Mouse (Mus musculus) liver, embryonic 12.5 days (tissue): ENCODE data around the gene Nabp2. TPM values are rescaled to one million over a fixed set of nuclear protein-coding genes. Genes with fewer than 3 reads are reported as not detected.
A peak's percentile ranks its signal among the peaks of the same experiment; 100 is the strongest.

Experiments used
- ATAC-seq: fragments of 200-750 bp; cut with Nextera tagmentation; 2 replicates; pipeline ENCODE4 v1.8.0; 2017; ENCODE audit warnings: moderate number of reproducible peaks, mild to moderate bottlenecking, moderate library complexity
- H3K27ac ChIP-seq: fragments of 300-500 bp; sonication (generic); 2 replicates; pipeline ENCODE4 v1.5.1; 2016; ENCODE audit warnings: mild to moderate bottlenecking
- H3K27me3 ChIP-seq: fragments of 300-500 bp; sonication (generic); replicated peaks from 2 replicates; pipeline ENCODE4 v1.6.1; 2016; ENCODE audit warnings: mild to moderate bottlenecking, moderate library complexity
- H3K36me3 ChIP-seq: fragments of 300-500 bp; sonication (generic); 2 replicates; pipeline ENCODE4 v1.6.1; 2016; ENCODE audit warnings: mild to moderate bottlenecking, moderate library complexity
- H3K4me1 ChIP-seq: fragments of 300-500 bp; sonication (generic); 2 replicates; pipeline ENCODE4 v1.6.1; 2016
- H3K4me2 ChIP-seq: fragments of 300-500 bp; sonication (generic); 2 replicates; pipeline ENCODE4 v1.6.1; 2016; ENCODE audit warnings: mild to moderate bottlenecking, moderate library complexity
- H3K4me3 ChIP-seq: fragments of 300-500 bp; sonication (generic); 2 replicates; pipeline ENCODE4 v1.5.1; 2016; ENCODE audit warnings: mild to moderate bottlenecking, moderate library complexity
- H3K9ac ChIP-seq: fragments of 300-500 bp; sonication (generic); 2 replicates; pipeline ENCODE4 v1.6.1; 2016; ENCODE audit warnings: mild to moderate bottlenecking, moderate library complexity
- H3K9me3 ChIP-seq: fragments of 300-500 bp; sonication (generic); replicated peaks from 2 replicates; pipeline ENCODE4 v1.6.1; 2016; ENCODE audit warnings: mild to moderate bottlenecking, moderate library complexity
- WGBS: fragments of 180-500 bp; shearing (Covaris S2); methylation state at CpG from one replicate; pipeline ENCODE4 v1.1.7; 2016; ENCODE audit not compliant: insufficient replicate concordance; 5-methylcytosine and 5-hydroxymethylcytosine counted together
- polyA plus RNA-seq: library from polyadenylated mRNA; unstranded; fragments of >200 nt; fragmentation: Nextera tagmentation; extraction: Ambion mirVana; gene quantifications from 2 replicates; pipeline ENCODE4 v1.2.1, GENCODE M21; 2016

Nabp2 gene
- polyA plus RNA-seq: 64.1 and 66.1 TPM in 2 replicates

DNA sequence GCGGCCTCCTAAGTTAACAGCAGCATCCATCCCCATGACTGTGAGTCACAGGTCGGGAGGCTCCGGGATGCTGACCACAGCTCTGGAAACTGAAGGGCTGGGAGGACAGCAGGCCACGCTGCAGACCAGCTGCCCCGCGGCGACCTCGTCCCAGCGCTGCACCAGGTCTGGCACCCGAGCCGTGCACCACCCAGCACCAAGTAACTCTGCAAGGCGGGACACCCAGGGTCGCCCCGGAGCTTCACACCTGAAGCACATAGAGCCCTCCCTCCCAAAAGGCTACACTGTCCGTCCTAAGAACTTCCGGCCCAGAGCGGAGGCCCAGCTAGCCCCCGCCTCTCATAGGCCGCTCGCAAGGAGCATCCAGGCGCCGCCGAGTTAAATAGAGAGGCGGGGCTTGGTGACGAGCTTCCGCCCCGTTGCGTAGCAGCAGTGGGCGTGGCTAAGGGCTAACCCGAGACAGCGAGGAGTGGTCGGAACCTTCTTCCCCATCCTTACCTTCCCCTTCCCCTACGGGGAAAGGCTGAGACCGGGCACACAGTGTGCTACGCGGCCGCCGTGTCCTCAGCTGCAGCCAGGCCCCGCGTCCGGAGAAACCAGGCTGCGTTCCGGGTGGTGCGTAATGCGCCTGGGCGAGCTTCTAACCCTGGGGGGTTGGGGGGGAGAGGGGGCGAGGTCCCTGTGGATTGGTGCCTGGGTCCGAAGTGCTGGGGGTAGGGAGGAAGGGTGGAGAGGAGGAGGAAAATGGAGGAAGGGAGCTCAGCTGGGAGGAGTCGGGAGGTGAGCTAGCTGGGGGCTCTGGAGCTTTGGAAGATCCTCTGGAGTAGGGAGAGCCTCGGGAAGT is at the start of gene Nabp2, which contains the start of gene Rnf41:
Gene Nabp2, minus strand, starts transcription at position 282 of the 844 bp plus-strand sequence.
Gene Rnf41, plus strand, starts transcription at position 447 of the 844 bp plus-strand sequence.
- peak within 1 kb of the TSS; percentile 97 for H3K4me2 ChIP-seq
- H3K36me3 ChIP-seq: peaks cover 46% of the 10 kb centered on the region
- H3K4me3 ChIP-seq: peak within 1 kb of the TSS; percentile 98
- WGBS: under 1% methylated on average over 50 of the region's 50 CpGs
- peak within 1 kb of the TSS; percentile 95 for H3K9ac ChIP-seq
- peak within 1 kb of the TSS; percentile 88 for H3K27ac ChIP-seq
- H3K9me3 ChIP-seq: no peaks in the 10 kb centered on the region
- peaks cover 68% of the 10 kb centered on the region for H3K4me1 ChIP-seq
- peak; percentile 85 for ATAC-seq
- no peaks in the 10 kb centered on the region for H3K27me3 ChIP-seq

DNA sequence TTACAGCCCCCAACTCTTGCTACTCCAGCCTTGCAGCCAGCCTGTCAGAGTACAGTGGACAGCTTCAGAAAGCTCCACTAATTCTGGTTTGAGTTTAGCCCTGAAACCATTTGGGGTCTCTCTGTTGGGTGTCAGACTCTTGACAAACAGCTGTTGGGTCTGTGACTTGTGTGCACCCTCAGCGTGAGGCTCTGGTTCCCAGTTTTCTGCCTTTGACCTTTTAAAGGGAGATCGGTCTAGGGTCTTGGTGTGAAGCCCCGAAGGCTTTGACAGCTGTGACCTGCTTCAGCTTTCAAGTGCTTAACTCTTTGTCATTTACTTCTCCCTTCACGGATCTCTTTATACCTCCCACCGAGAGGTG is 49.0 kb upstream of the Nabp2 start:
- peak overlapping the region; percentile 89 for H3K4me2 ChIP-seq
- H3K9ac ChIP-seq: peak overlapping the region; percentile 97
- H3K36me3 ChIP-seq: peaks cover 44% of the 10 kb centered on the region
- WGBS: 31% methylated on average over 5 of the region's 5 CpGs
- H3K9me3 ChIP-seq: no peaks in the 10 kb centered on the region
- H3K4me1 ChIP-seq: peaks cover 26% of the 10 kb centered on the region
- H3K4me3 ChIP-seq: peak overlapping the region; percentile 97
- H3K27me3 ChIP-seq: no peaks in the 10 kb centered on the region
- peak overlapping the region; percentile 97 for H3K27ac ChIP-seq
- no peak for ATAC-seq

DNA sequence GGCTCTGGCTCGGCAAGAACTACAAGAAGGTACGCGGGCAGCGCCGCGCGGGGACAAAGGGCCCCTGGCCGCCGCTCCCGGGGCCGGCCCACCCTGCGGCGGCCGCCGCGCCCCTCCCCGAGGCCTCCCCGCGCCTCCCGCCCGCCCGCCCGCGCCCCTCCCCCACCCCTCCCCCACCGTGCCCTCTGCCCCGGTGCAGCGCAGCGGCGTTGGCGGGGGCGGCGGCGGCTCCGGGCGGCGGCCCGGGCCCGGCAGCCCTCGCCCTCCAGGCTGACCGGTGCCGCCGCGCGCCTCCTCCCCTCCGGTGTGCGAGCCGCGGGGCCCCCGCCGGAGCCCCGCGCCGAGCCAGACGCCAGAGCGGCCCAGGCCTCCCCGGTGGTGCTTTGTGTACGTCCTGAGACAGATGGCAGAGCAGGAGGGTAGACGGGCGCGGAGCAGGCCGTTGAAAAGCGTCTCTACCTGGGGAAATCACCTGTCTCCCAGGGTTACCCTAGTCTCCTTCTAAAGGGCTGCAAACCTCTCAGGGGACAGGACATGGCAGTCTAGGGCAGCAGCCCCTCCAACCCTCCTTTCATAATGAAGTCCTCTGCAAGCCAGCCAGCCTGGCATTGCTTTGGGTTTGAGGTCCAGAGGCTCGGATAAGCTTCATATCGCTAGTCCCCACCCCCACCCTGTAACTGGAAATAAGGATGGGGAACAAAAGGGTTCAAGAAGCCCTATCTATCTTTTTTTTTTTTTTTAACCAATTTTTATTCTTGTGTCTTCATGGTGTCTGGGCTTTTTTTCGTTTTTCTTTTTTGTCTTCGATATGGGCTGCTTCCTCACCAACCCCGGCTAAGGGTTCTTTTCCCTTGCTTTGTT is 48.3 kb upstream of the Nabp2 start:
- H3K4me1 ChIP-seq: peaks cover 26% of the 10 kb centered on the region
- ATAC-seq: peak; percentile 82
- H3K9ac ChIP-seq: peak overlapping the region; percentile 97
- H3K27me3 ChIP-seq: no peaks in the 10 kb centered on the region
- 1% methylated on average over 54 of the region's 67 CpGs for WGBS
- H3K36me3 ChIP-seq: peaks cover 38% of the 10 kb centered on the region
- peak overlapping the region; percentile 97 for H3K27ac ChIP-seq
- H3K4me2 ChIP-seq: peak overlapping the region; percentile 89
- no peaks in the 10 kb centered on the region for H3K9me3 ChIP-seq
- H3K4me3 ChIP-seq: peak overlapping the region; percentile 97

DNA sequence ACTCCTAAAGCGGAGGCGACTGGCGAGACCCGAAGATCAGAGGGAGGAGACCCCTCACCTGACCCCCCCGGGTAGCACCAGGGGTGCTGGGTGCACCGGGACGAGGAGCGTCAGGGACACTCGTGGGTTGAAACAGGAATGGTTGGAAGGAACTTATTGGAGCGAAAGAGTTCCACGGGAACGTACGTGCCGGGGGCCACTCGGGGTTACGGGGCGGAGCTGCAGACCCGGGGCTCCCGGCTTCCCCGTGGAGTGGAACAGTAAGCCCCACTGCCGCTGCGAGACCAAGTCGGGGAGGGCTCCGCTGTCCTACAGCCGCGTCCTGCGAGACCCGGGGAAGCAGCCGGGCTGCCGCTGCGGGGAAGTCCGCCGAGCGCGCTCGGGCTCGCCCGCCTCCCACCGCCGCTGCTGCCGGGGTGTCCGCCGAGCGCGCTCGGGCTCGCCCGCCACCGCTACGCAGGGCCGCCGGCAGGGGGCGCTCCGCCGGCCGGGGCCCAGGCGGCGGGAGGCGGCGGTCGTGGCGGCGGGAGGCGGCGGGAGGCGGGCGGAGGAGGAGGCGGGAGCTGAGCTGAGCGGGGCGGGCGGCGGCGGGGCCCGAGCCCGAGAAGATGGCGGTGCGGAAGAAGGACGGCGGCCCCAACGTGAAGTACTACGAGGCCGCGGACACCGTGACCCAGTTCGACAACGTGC is 47.6 kb upstream of the Nabp2 start, which contains the start of gene Smarcc2:
Gene Smarcc2, plus strand, starts transcription at position 530 of the 690 bp plus-strand sequence.
- ATAC-seq: peak; percentile 85
- Histone ChIP-seq H3K27ac (peak within 1 kb of the TSS; percentile 97), H3K4me2 (peak within 1 kb of the TSS; percentile 93), H3K9ac (peak within 1 kb of the TSS; percentile 97), H3K4me1 (peaks cover 26% of the 10 kb centered on the region), H3K4me3 (peak within 1 kb of the TSS; percentile 97), H3K9me3 (no peaks in the 10 kb centered on the region), H3K36me3 (peaks cover 30% of the 10 kb centered on the region), H3K27me3 (no peaks in the 10 kb centered on the region)
- WGBS: 2% methylated on average over 81 of the region's 86 CpGs

DNA sequence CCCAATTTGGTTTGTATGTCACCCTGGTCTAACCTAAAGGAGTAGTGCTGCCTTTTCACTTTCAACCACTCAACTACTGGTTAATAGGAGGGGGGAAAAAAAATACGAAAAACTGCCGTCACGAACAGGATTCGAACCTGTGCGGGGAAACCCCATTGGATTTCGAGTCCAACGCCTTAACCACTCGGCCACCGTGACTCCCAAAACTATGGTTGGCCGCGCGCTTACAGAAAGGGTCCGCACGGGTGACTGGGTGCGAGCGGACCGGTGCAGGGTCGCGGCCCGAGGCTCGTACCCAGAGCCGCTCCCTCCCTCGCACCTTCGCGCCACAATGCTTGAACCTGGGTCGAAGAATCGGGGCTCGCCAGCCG is 47.0 kb upstream of the Nabp2 start:
- peak; percentile 59 for ATAC-seq
- Histone ChIP-seq H3K4me2 (peak overlapping the region; percentile 93), H3K36me3 (peaks cover 24% of the 10 kb centered on the region), H3K9ac (peak overlapping the region; percentile 97), H3K9me3 (no peaks in the 10 kb centered on the region), H3K4me3 (peak overlapping the region; percentile 97), H3K4me1 (peaks cover 26% of the 10 kb centered on the region), H3K27me3 (no peaks in the 10 kb centered on the region), H3K27ac (peak overlapping the region; percentile 97)
- WGBS: under 1% methylated on average over 29 of the region's 29 CpGs

DNA sequence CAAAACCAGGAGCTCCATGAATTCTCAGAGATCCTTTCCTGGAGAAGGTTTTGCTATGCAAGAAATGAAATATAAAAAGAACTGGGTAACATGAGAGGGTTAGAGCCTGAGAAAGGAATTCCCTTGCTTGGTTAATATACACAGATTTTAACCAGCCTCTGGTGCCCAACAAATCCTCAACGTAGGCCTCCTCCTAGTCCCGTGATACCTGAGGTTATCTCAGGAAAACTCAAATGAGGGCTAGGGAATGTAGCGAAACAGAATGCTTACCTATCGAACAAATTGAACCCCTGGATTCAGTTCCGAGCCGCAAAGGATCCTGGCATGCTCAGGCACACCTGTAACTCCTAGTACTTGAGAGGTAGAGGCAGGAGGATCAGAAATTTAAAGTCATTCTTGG is 46.4 kb upstream of the Nabp2 start:
- no peaks in the 10 kb centered on the region for H3K27me3 ChIP-seq
- ATAC-seq: no peak
- peaks cover 18% of the 10 kb centered on the region for H3K36me3 ChIP-seq
- peak overlapping the region; percentile 93; the same call in 1 of the 2 replicates for H3K4me2 ChIP-seq
- H3K4me3 ChIP-seq: no peak overlapping the region
- no peak overlapping the region for H3K27ac ChIP-seq
- peaks cover 26% of the 10 kb centered on the region for H3K4me1 ChIP-seq
- H3K9ac ChIP-seq: no peak overlapping the region
- WGBS: 83% methylated on average over 6 of the region's 6 CpGs
- no peaks in the 10 kb centered on the region for H3K9me3 ChIP-seq

DNA sequence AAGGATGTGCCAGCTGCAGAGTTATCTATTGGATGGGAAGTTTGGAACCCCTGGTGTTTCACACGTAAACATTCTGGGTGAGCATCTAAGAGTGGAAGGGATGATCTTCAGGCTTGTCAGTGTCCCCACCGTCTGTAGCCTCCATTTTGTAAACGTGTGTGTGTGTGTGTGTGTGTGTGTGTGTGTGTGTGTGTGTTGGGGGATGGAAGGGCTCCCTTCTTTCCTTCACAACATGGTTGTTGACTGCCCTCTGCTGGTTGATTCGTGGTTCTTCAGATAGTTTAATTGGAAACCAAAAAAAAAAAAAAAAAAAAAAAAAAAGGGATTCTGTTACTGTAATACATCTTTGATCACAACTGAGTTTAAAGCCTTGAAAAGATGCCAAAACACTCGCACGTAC is 44.0 kb upstream of the Nabp2 start:
- WGBS: 4% methylated on average over 6 of the region's 6 CpGs
- Histone ChIP-seq H3K4me1 (peaks cover 16% of the 10 kb centered on the region), H3K4me2 (peak overlapping the region; percentile 41), H3K27ac (no peak overlapping the region), H3K9ac (no peak overlapping the region), H3K9me3 (no peaks in the 10 kb centered on the region), H3K4me3 (no peak overlapping the region), H3K27me3 (no peaks in the 10 kb centered on the region; the same call in 1 of the 2 replicates), H3K36me3 (no peaks in the 10 kb centered on the region)
- ATAC-seq: no peak

DNA sequence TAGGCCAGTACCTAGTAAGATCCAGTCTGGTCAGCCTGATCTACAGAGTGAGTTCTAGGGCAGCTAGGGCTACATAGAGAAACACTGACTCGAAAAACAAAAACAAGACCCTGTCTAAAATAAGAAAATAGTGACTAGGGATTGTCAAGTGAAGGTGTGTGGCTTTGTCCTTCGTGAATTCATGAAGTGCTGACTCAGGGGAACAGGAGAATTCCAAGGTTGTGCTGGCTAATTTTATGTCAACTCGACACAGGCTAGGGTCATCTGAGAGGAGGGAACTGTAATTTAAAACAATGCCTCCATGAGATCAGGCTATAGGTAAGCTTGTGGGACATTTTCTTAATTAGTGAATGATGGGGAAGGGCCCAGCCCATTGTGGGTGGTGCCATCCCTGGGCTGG is 43.2 kb upstream of the Nabp2 start:
- ATAC-seq: no peak
- H3K4me2 ChIP-seq: no peak overlapping the region
- no peaks in the 10 kb centered on the region; the same call in 1 of the 2 replicates for H3K27me3 ChIP-seq
- 60% methylated on average over 3 of the region's 3 CpGs for WGBS
- H3K27ac ChIP-seq: no peak overlapping the region
- H3K4me3 ChIP-seq: no peak overlapping the region
- no peak overlapping the region for H3K9ac ChIP-seq
- H3K9me3 ChIP-seq: no peaks in the 10 kb centered on the region
- no peaks in the 10 kb centered on the region for H3K36me3 ChIP-seq
- H3K4me1 ChIP-seq: peaks cover 13% of the 10 kb centered on the region; the same call in 1 of the 2 replicates

DNA sequence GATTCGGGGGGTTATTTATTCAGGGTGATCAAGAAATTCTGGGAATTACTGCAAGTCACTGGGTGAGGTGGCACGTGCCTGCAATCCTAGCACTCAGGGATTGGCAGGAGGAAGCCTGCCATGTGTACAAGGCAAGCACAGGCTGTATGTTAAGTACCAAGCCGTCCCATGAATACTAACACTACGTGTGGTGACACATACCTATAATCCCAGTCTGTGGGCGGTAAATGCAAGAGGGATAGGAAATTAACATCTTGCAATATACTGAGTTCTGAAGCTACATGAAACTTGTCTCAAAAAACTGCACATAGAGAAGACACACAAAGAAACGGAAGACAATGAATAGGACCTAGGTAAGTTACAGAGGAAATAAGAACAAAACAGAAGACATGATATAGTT is 39.7 kb upstream of the Nabp2 start:
- ATAC-seq: no peak
- Histone ChIP-seq H3K27me3 (no peaks in the 10 kb centered on the region; the same call in 1 of the 2 replicates), H3K4me3 (no peak overlapping the region), H3K4me1 (peaks cover 3% of the 10 kb centered on the region; the same call in 1 of the 2 replicates), H3K36me3 (no peaks in the 10 kb centered on the region), H3K9me3 (no peaks in the 10 kb centered on the region), H3K27ac (no peak overlapping the region), H3K9ac (no peak overlapping the region), H3K4me2 (no peak overlapping the region)
- WGBS: 67% methylated on average over 6 of the region's 6 CpGs

DNA sequence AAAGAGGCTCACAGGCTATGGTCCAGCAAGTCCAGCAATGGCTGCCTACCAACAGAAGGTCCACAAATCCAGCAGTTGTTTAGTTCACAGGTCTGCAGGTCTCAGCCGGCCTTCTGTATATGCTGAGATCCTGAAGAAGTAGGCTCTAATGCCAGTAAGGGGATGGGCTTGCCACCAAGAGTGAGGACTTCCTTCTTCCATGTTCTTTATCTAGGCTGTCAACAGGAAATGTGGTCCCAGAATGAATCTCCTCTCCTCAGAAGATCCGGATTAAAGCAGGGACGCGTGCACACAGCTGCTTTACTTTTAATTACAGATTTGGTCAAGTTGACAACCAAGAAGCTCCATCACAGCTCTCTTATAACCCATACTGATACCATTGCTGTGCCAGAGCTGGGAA is 34.1 kb upstream of the Nabp2 start:
- ATAC-seq: no peak
- 21% methylated on average over 4 of the region's 4 CpGs for WGBS

DNA sequence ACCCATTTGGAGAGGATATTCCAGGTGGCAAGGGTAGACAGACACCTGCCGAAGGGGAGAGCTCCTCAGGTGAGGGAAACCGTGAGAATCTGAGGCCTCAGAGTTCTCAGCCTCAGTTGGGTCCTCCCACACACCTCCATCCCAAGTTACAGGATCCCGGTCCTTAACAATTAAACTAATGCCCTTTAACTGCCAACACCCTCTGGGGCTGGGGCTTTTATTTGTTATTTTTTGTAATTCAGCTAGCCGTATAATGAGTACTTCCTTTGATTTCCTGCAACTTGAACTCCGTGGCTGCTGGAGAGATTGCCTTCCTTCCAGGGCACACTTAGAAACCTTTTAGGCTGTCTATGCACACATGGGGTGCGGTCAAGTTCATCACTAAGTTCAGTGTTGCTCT is 33.1 kb upstream of the Nabp2 start:
- Histone ChIP-seq H3K36me3 (peaks cover 24% of the 10 kb centered on the region), H3K9me3 (no peaks in the 10 kb centered on the region), H3K27ac (no peak overlapping the region), H3K4me2 (no peak overlapping the region), H3K4me3 (no peak overlapping the region), H3K27me3 (no peaks in the 10 kb centered on the region), H3K4me1 (no peaks in the 10 kb centered on the region), H3K9ac (no peak overlapping the region)
- ATAC-seq: no peak
- 69% methylated on average over 6 of the region's 6 CpGs for WGBS

More for the DNA sequence above, 34.1 kb upstream of the Nabp2 start:
- no peak overlapping the region for H3K4me2 ChIP-seq
- peaks cover 13% of the 10 kb centered on the region for H3K36me3 ChIP-seq
- H3K27ac ChIP-seq: no peak overlapping the region
- no peak overlapping the region for H3K4me3 ChIP-seq
- H3K4me1 ChIP-seq: no peaks in the 10 kb centered on the region
- no peaks in the 10 kb centered on the region for H3K27me3 ChIP-seq
- no peaks in the 10 kb centered on the region for H3K9me3 ChIP-seq
- no peak overlapping the region for H3K9ac ChIP-seq
